Mouse (Mus musculus) C2C12 (cell line): ENCODE measurements around the gene Cpne4. TPM values are rescaled to one million over a fixed set of nuclear protein-coding genes. Genes with fewer than 3 reads are reported as not detected.

Source experiments
- H3K27me3 ChIP-seq: one replicate; pipeline ENCODE4 v1.6.1; 2011; ENCODE audit not compliant: control insufficient read depth, insufficient read depth, insufficient read length
- H3K36me3 ChIP-seq: one replicate; pipeline ENCODE4 v1.6.1; 2011; ENCODE audit not compliant: control insufficient read depth, insufficient read depth
- H3K4me3 ChIP-seq: one replicate; pipeline ENCODE4 v1.5.1; 2011; ENCODE audit warnings: mild to moderate bottlenecking, control low read depth; ENCODE audit not compliant: poor library complexity, insufficient read depth, severe bottlenecking
- H3K79me2 ChIP-seq: one replicate; pipeline ENCODE4 v1.6.1; 2011; ENCODE audit not compliant: control insufficient read depth, insufficient read depth
- H3K79me3 ChIP-seq: one replicate; pipeline ENCODE4 v1.6.1; 2011; ENCODE audit warnings: low read depth, control low read depth
- H3ac ChIP-seq: one replicate; pipeline ENCODE3; 2011; ENCODE audit warnings: low read depth; ENCODE audit not compliant: control insufficient read depth, insufficient read length
- CEBPB ChIP-seq: IDR thresholded peaks from one replicate; pipeline ENCODE4 v1.6.1; 2011; ENCODE audit warnings: low read depth, mild to moderate bottlenecking, control low read depth, moderate library complexity
- CTCF ChIP-seq: IDR thresholded peaks from one replicate; pipeline ENCODE4 v1.5.1; 2011; ENCODE audit not compliant: control insufficient read depth, insufficient read depth, insufficient read length
- FOSL1 ChIP-seq: IDR thresholded peaks from one replicate; pipeline ENCODE4 v1.8.0; 2011; ENCODE audit warnings: mild to moderate bottlenecking, low read length; ENCODE audit not compliant: poor library complexity, insufficient read depth, severe bottlenecking
- MAX ChIP-seq: IDR thresholded peaks from one replicate; pipeline ENCODE4 v1.6.1; 2011; ENCODE audit warnings: mild to moderate bottlenecking, control low read depth
- MYOD1 ChIP-seq: IDR thresholded peaks from one replicate; pipeline ENCODE4 v1.6.1; 2011; ENCODE audit warnings: low read depth; ENCODE audit not compliant: control insufficient read depth, insufficient read length
- MYOG ChIP-seq: IDR thresholded peaks from one replicate; pipeline ENCODE4 v1.6.1; 2011; ENCODE audit not compliant: control insufficient read depth, insufficient read length; ENCODE audit errors: extremely low read depth
- USF1 ChIP-seq: IDR thresholded peaks from one replicate; pipeline ENCODE4 v1.6.1; 2011; ENCODE audit warnings: low read depth, mild to moderate bottlenecking, control low read depth, moderate library complexity
- polyA plus RNA-seq: library from polyadenylated mRNA; unstranded; fragments of >200 nt; fragmentation: generic; extraction: Trizol; gene quantifications from one replicate; pipeline ENCODE4 v1.2.1, GENCODE M21; 2012; ENCODE audit warnings: missing spikeins

Cpne4 gene
- polyA plus RNA-seq, 1 experiment, result not detected

DNA sequence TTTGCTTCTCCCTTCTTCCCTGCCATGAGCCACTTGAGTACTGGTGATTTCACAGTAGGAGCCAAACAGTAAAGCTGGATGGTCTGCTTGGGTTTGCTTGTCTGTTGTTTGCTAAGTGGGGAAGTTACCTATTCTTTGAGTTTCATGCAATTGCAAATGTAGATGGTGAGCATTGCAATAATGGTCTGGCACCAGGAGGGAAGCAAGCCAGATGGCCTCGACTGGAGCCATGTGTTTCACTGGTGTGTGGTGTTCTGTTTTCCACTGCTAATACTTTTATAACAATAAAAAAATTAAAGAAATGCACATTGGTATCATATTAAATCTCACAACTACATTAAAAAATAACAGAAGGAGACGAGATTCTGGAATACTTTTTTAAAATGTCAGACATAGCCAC lies 502.6 kb downstream of the Cpne4 start:
- TF ChIP-seq MYOD1, result no peak
- TF ChIP-seq MYOG, result no peak
- no peak for TF ChIP-seq CTCF
- no peak for TF ChIP-seq CEBPB
- TF ChIP-seq USF1, result no peak
- TF ChIP-seq MAX, result no peak
- TF ChIP-seq FOSL1, result no peak
- Histone ChIP-seq H3K79me3 (peaks cover 11% of the 10 kb centered on the region), H3K36me3 (no peaks in the 10 kb centered on the region), H3K27me3 (no peaks in the 10 kb centered on the region), H3ac (no peak overlapping the region), H3K79me2 (peaks cover 17% of the 10 kb centered on the region), H3K4me3 (no peak overlapping the region)

DNA sequence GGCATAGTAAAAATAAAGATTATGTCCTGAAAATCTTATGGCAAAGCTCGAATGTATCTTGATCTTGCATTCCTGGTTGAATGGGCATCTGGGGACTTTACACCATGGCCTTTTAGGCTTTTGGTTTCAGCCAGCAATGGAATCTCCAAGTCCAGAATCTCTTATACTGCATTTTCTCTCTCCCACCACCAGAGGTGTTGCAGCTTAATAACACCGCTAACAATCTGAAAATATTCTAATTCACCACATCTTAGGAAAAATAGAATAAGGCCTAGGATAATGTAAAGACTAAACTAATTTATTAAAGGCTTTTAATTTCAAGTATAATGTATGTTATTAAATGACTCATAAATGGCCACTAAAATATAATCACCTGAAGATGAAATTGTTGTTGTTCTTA lies 503.2 kb downstream of the Cpne4 start:
- Histone ChIP-seq H3K36me3 (no peaks in the 10 kb centered on the region), H3ac (no peak overlapping the region), H3K79me3 (peaks cover 13% of the 10 kb centered on the region), H3K27me3 (no peaks in the 10 kb centered on the region), H3K4me3 (no peak overlapping the region), H3K79me2 (peaks cover 23% of the 10 kb centered on the region)
- TF ChIP-seq MYOG, result no peak

GRCm38 (mm10) chr9:105053147-105053557 lies 506.1 kb downstream of the Cpne4 start, which contains the start of gene Mrpl3:
Gene Mrpl3, plus strand, starts transcription at chr9:105053239.
- Histone ChIP-seq H3ac (peak within 1 kb of the TSS; percentile 93), H3K27me3 (no peaks in the 10 kb centered on the region), H3K4me3 (peak within 1 kb of the TSS; percentile 60), H3K36me3 (peaks cover 27% of the 10 kb centered on the region), H3K79me2 (peaks cover 23% of the 10 kb centered on the region), H3K79me3 (peaks cover 13% of the 10 kb centered on the region)
- TF ChIP-seq USF1 (no peak), MAX (peak; percentile 65)

DNA sequence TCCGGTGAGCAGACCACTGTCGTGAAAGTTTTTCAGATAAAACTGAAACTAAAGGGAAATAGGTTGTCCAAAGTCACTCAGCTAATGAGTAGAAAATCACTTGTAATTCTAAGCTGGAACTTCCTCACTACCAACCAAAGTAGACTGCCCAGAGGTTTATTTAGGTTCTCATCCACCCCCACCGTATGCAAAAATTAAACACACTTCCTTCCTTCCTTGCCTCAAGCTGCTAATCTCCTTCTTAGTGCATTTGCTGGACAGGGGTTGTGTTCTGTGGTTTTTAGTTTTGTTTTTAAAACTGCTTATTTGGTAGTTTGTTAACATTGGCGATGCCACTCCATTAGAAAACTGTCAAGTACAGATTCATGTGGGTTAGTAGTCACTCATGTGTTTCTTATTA lies 506.7 kb downstream of the Cpne4 start:
- peak overlapping the region; percentile 60 for H3K4me3 ChIP-seq
- TF ChIP-seq MYOG (no peak), USF1 (no peak), MYOD1 (no peak), FOSL1 (no peak), MAX (no peak), CEBPB (no peak), CTCF (no peak)

GRCm38 (mm10) chr9:105069106-105069505 lies 522.0 kb downstream of the Cpne4 start:
- H3K4me3 ChIP-seq, result no peak overlapping the region
- no peaks in the 10 kb centered on the region for H3K27me3 ChIP-seq
- peaks cover 30% of the 10 kb centered on the region for H3K36me3 ChIP-seq

More for the DNA sequence above, 506.7 kb downstream of the Cpne4 start:
- Histone ChIP-seq H3K27me3 (no peaks in the 10 kb centered on the region), H3ac (peak overlapping the region; percentile 93), H3K36me3 (peaks cover 34% of the 10 kb centered on the region), H3K79me3 (peaks cover 13% of the 10 kb centered on the region), H3K79me2 (peaks cover 23% of the 10 kb centered on the region)

GRCm38 (mm10) chr9:105072991-105073748 lies 526.1 kb downstream of the Cpne4 start:
- TF ChIP-seq CEBPB (no peak), USF1 (no peak), CTCF (no peak), MAX (no peak), FOSL1 (no peak), MYOD1 (no peak), MYOG (no peak)
- Histone ChIP-seq H3K79me2 (no peaks in the 10 kb centered on the region), H3K4me3 (no peak overlapping the region), H3K27me3 (no peaks in the 10 kb centered on the region), H3ac (no peak overlapping the region), H3K79me3 (no peaks in the 10 kb centered on the region), H3K36me3 (peaks cover 16% of the 10 kb centered on the region)

More at GRCm38 (mm10) chr9:105069106-105069505, 522.0 kb downstream of the Cpne4 start:
- no peaks in the 10 kb centered on the region for H3K79me2 ChIP-seq
- TF ChIP-seq CTCF, result no peak
- no peak for TF ChIP-seq MYOD1
- no peak for TF ChIP-seq MYOG
- no peak for TF ChIP-seq FOSL1
- TF ChIP-seq USF1, result no peak
- no peak for TF ChIP-seq CEBPB
- TF ChIP-seq MAX, result no peak
- H3ac ChIP-seq, result no peak overlapping the region
- no peaks in the 10 kb centered on the region for H3K79me3 ChIP-seq
